Mouse (Mus musculus): ENCODE results near the gene Psme1.

Psme1 gene

GRCm38 (mm10) chr14:55567496-55567895 lies 10.4 kb upstream of the Psme1 start:
- ATAC-seq (ENCODE audit: insufficient number of reproducible peaks, low FRiP score, low TSS enrichment) = no peak

- no peak for ATAC-seq (ENCODE audit: insufficient number of reproducible peaks, low FRiP score, low TSS enrichment)
These were observed 7.3 kb upstream of the Psme1 start for GRCm38 (mm10) chr14:55570588-55570987.

- no peak for ATAC-seq (ENCODE audit: insufficient number of reproducible peaks, low FRiP score, low TSS enrichment)
These were observed 6.2 kb upstream of the Psme1 start for GRCm38 (mm10) chr14:55571760-55572159.

- ATAC-seq (ENCODE audit: insufficient number of reproducible peaks, low FRiP score, low TSS enrichment) = no peak
These were observed 2.6 kb upstream of the Psme1 start, which contains the start of gene Fitm1 for GRCm38 (mm10) chr14:55575302-55575701. Fitm1 (plus strand) TSS chr14:55575617.

- ATAC-seq (ENCODE audit: insufficient number of reproducible peaks, low FRiP score, low TSS enrichment) = no peak
These were observed 2.2 kb upstream of the Psme1 start for GRCm38 (mm10) chr14:55575711-55576110.

- ATAC-seq (ENCODE audit: insufficient number of reproducible peaks, low FRiP score, low TSS enrichment) = no peak
These were observed 1.5 kb upstream of the Psme1 start for GRCm38 (mm10) chr14:55576376-55576775.

GRCm38 (mm10) chr14:55578668-55579269 lies 846 bp downstream of the Psme1 start:
- ATAC-seq (ENCODE audit: insufficient number of reproducible peaks, low FRiP score, low TSS enrichment) = no peak; the same call in 1 of the 2 replicates

- ATAC-seq (ENCODE audit: insufficient number of reproducible peaks, low FRiP score, low TSS enrichment) = no peak
These were observed 1.9 kb downstream of the Psme1 start for GRCm38 (mm10) chr14:55579511-55580496.

GRCm38 (mm10) chr14:55580731-55581130 lies 2.8 kb downstream of the Psme1 start:
- no peak for ATAC-seq (ENCODE audit: insufficient number of reproducible peaks, low FRiP score, low TSS enrichment)

- no peak for ATAC-seq (ENCODE audit: insufficient number of reproducible peaks, low FRiP score, low TSS enrichment)
These were observed 4.2 kb downstream of the Psme1 start for GRCm38 (mm10) chr14:55581981-55582681.

- no peak for ATAC-seq (ENCODE audit: insufficient number of reproducible peaks, low FRiP score, low TSS enrichment)
These were observed 6.4 kb downstream of the Psme1 start for GRCm38 (mm10) chr14:55584303-55584701.

- peak; percentile 90 for ATAC-seq (ENCODE audit: insufficient number of reproducible peaks, low FRiP score, low TSS enrichment)
These were observed 7.0 kb downstream of the Psme1 start, which contains the start of gene Emc9 for GRCm38 (mm10) chr14:55584702-55585565. Emc9 (minus strand) TSS chr14:55585302.

- no peak for ATAC-seq (ENCODE audit: insufficient number of reproducible peaks, low FRiP score, low TSS enrichment)
These were observed 7.6 kb downstream of the Psme1 start for GRCm38 (mm10) chr14:55585566-55585960.

- ATAC-seq (ENCODE audit: insufficient number of reproducible peaks, low FRiP score, low TSS enrichment) = no peak
These were observed 8.2 kb downstream of the Psme1 start for GRCm38 (mm10) chr14:55586149-55586548.

- no peak for ATAC-seq (ENCODE audit: insufficient number of reproducible peaks, low FRiP score, low TSS enrichment)
These were observed 11.3 kb downstream of the Psme1 start for GRCm38 (mm10) chr14:55589271-55589670.

GRCm38 (mm10) chr14:55589771-55590448 lies 12.0 kb downstream of the Psme1 start:
- ATAC-seq (ENCODE audit: insufficient number of reproducible peaks, low FRiP score, low TSS enrichment) = no peak

GRCm38 (mm10) chr14:55590748-55591330 lies 12.9 kb downstream of the Psme1 start, which contains the start of gene Psme2:
Psme2 (minus strand) TSS chr14:55591113.
- ATAC-seq (ENCODE audit: insufficient number of reproducible peaks, low FRiP score, low TSS enrichment) = peak; percentile 82

GRCm38 (mm10) chr14:55591331-55591891 lies 13.5 kb downstream of the Psme1 start, which contains the start of gene Rnf31:
Rnf31 (plus strand) TSS chr14:55591708.
- peak; percentile 91 for ATAC-seq (ENCODE audit: insufficient number of reproducible peaks, low FRiP score, low TSS enrichment)
